Comparison of ENCODE assay signal across 8 mouse cellular contexts in the genomic region with DNA sequence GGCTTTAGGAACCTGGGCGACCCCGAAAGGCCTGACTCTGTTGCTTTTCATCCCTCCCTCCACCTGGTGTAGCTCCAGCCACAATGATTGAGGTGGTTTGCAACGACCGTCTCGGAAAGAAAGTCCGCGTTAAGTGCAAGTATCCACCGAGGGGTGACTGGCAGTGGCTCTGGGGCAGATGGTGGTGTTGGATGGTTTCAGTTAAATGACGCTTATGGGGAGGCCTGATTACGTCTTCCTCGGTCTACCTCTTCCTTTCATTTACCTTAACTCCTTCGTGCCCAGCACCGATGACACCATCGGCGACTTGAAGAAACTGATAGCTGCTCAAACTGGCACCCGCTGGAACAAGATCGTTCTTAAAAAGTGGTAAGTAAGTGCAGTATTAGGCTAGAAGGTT. TPM values are rescaled to one million over a fixed set of nuclear protein-coding genes. Genes with fewer than 3 reads are reported as not detected.
DNase-seq lines count a peak whose midpoint lies in the region; ATAC-seq lines count a peak whose summit lies in the region.

No protein-coding gene starts in this region.

- peak overlapping the region; percentile 97 for H3K4me2 ChIP-seq in hindbrain, embryonic 13.5 days

- H3K27ac ChIP-seq in hindbrain, embryonic 13.5 days: peak overlapping the region; percentile 95

- peaks cover 38% of the 10 kb centered on the region for H3K4me1 ChIP-seq in hindbrain, embryonic 13.5 days (replicated peaks)

- peak; percentile 32 for DNase-seq in adrenal gland, postnatal 14 days
- no peak for DNase-seq in adrenal gland, postnatal 4 days (ENCODE audit: low spot score in 2 of 2)
- peak; percentile 49 to 57 for DNase-seq in right cerebral cortex, postnatal 10 days (ENCODE audit: low spot score in 2 of 2)
- DNase-seq in right cerebral cortex, postnatal 36 days (ENCODE audit: low spot score in 2 of 2): no peak
- DNase-seq in lung, postnatal 4 days: peak; percentile 13 to 22
- DNase-seq in left cerebral cortex, adult 11 months (ENCODE audit: low spot score): no peak

- H3K9ac ChIP-seq in hindbrain, embryonic 13.5 days: peak overlapping the region; percentile 94

- peaks cover 36% of the 10 kb centered on the region for H3K36me3 ChIP-seq in hindbrain, embryonic 13.5 days

- H3K27me3 ChIP-seq in hindbrain, embryonic 13.5 days: no peaks in the 10 kb centered on the region

- 6% methylated on average over 17 of the region's 17 CpGs for WGBS in hindbrain, embryonic 13.5 days

- peak overlapping the region; percentile 94 for H3K4me3 ChIP-seq in hindbrain, embryonic 13.5 days

- H3K9me3 ChIP-seq in hindbrain, embryonic 13.5 days: no peaks in the 10 kb centered on the region

- ATAC-seq in hindbrain, embryonic 13.5 days (ENCODE audit: low FRiP score): no peak
- ATAC-seq in erythroid progenitor cell, adult 5-6 weeks (replicated peaks; ENCODE audit: low FRiP score, poor library complexity, severe bottlenecking): no peak

RNA-seq across cellular contexts. Expression of a gene that starts 0.6 kb away (rescaled TPM):
- 15.3 and 18.7 TPM in 2 replicates for total RNA-seq in adrenal gland, postnatal 14 days (2021)
- 10 to 100 TPM; 31.6 to 32.7 TPM for total RNA-seq in adrenal gland, postnatal 4 days (2021)
- polyA plus RNA-seq in hindbrain, embryonic 13.5 days (2015; fragmentation: Nextera tagmentation; extraction: Ambion mirVana): 18.2 and 19.1 TPM in 2 replicates
- total RNA-seq in erythroid progenitor cell, adult 5-6 weeks (2015; ENCODE audit: low replicate concordance): 21.3 and 21.8 TPM in 2 replicates
- total RNA-seq in erythroid progenitor cell, adult 5-6 weeks (2017; ENCODE audit: low replicate concordance): 4.6 and 11.6 TPM in 2 replicates

RNA-seq across cellular contexts. Expression of a gene that starts 2.4 kb away (rescaled TPM):
- 308 TPM in 2 replicates for total RNA-seq in adrenal gland, postnatal 14 days (2021)
- total RNA-seq in adrenal gland, postnatal 4 days (2021): 100 to 1,000 TPM; 271 to 275 TPM
- polyA plus RNA-seq in hindbrain, embryonic 13.5 days (2015; fragmentation: Nextera tagmentation; extraction: Ambion mirVana): 500 and 520 TPM in 2 replicates
- total RNA-seq in erythroid progenitor cell, adult 5-6 weeks (2015; ENCODE audit: low replicate concordance): 158 and 182 TPM in 2 replicates
- total RNA-seq in erythroid progenitor cell, adult 5-6 weeks (2017; ENCODE audit: low replicate concordance): 36.3 and 42.1 TPM in 2 replicates

RNA-seq across cellular contexts. Expression of a gene that starts 6.8 kb away (rescaled TPM):
- total RNA-seq in adrenal gland, postnatal 14 days (2021): 20.1 and 20.2 TPM in 2 replicates
- 10 to 100 TPM; 23.4 to 23.6 TPM for total RNA-seq in adrenal gland, postnatal 4 days (2021)
- 59.8 and 61.5 TPM in 2 replicates for polyA plus RNA-seq in hindbrain, embryonic 13.5 days (2015; fragmentation: Nextera tagmentation; extraction: Ambion mirVana)
- 4.2 and 10.1 TPM in 2 replicates for total RNA-seq in erythroid progenitor cell, adult 5-6 weeks (2015; ENCODE audit: low replicate concordance)
- total RNA-seq in erythroid progenitor cell, adult 5-6 weeks (2017; ENCODE audit: low replicate concordance): 6.3 and 8.5 TPM in 2 replicates

Comparison
In these comparisons a context has a peak if more than half of its experiments do, and no peak if none do; other contexts are left out.
1. DNase-seq: peak in adrenal gland, postnatal 14 days (single experiment), right cerebral cortex, postnatal 10 days (2 of 2) and lung, postnatal 4 days (2 of 2); none in adrenal gland, postnatal 4 days (0 of 2), right cerebral cortex, postnatal 36 days (0 of 2) and left cerebral cortex, adult 11 months (single experiment).